Mouse (Mus musculus): ENCODE measurements at regions not wholly inside any gene's neighbourhood (a gene's known extent, or its start where the extent isn't known, plus 50 kb on each side); places are given as distances from the start of the nearest gene placed in this dataset.

GRCm38 (mm10) chr11:109088488-109089252 is 55.5 kb downstream of the E030025P04Rik start:
- ChIA-PET CTCF (interaction anchor here in 1 of 4 experiments (1.1 kb wide), 1 partner anchor 639 kb away, joined by 3 read pairs; no protein-coding TSS in a partner anchor), POLR2A (no interaction called here)

GRCm38 (mm10) chr11:109081957-109082356 is 62.2 kb downstream of the E030025P04Rik start:
- POLR2A ChIA-PET: interaction anchor here in 1 of 4 experiments (0.6 kb wide), 1 partner anchor 630 kb away, joined by 3 read pairs; no protein-coding TSS in a partner anchor
- CTCF ChIA-PET: no interaction called here

GRCm38 (mm10) chr11:109081454-109081853 is 62.7 kb downstream of the E030025P04Rik start:
- CTCF ChIA-PET: no interaction called here
- POLR2A ChIA-PET: interaction anchor here in 1 of 4 experiments (0.6 kb wide), 1 partner anchor 631 kb away, joined by 3 read pairs; no protein-coding TSS in a partner anchor

GRCm38 (mm10) chr11:109080847-109081415 is 63.2 kb downstream of the E030025P04Rik start:
- ChIA-PET CTCF (no interaction called here), POLR2A (no interaction called here)

GRCm38 (mm10) chr11:109079466-109079865 is 64.7 kb downstream of the E030025P04Rik start:
- CTCF ChIA-PET: no interaction called here
- POLR2A ChIA-PET: interaction anchor here in 1 of 4 experiments (0.6 kb wide), 1 partner anchor 360 kb away, joined by 11 read pairs; no protein-coding TSS in a partner anchor

GRCm38 (mm10) chr11:109076587-109077417 is 67.4 kb downstream of the E030025P04Rik start:
- CTCF ChIA-PET: no interaction called here

GRCm38 (mm10) chr11:109071340-109071739 is 72.8 kb downstream of the E030025P04Rik start:
- ChIA-PET CTCF (interaction anchor here in 1 of 4 experiments (0.5 kb wide), 1 partner anchor 116 kb away, joined by 3 read pairs; no protein-coding TSS in a partner anchor), POLR2A (no interaction called here)

More at GRCm38 (mm10) chr11:109076587-109077417, 67.4 kb downstream of the E030025P04Rik start:
- POLR2A ChIA-PET: no interaction called here

GRCm38 (mm10) chr11:109070412-109070811 is 73.8 kb downstream of the E030025P04Rik start:
- CTCF ChIA-PET: interaction anchor here in 1 of 4 experiments (0.6 kb wide), 1 partner anchor 102 kb away, joined by 4 read pairs; no protein-coding TSS in a partner anchor
- POLR2A ChIA-PET: no interaction called here

- CTCF ChIA-PET: interaction anchor here in 1 of 4 experiments (0.5 to 0.6 kb wide), 2 partner anchors 73 to 791 kb away, joined by 3 to 6 read pairs; no protein-coding TSS in a partner anchor
These were observed 74.9 kb downstream of the E030025P04Rik start for GRCm38 (mm10) chr11:109069326-109069709.

GRCm38 (mm10) chr11:109068371-109069325 is 75.5 kb downstream of the E030025P04Rik start:
- CTCF ChIA-PET: interaction anchor here in 2 of 4 experiments (0.5 to 0.6 kb wide), 4 partner anchors 74 to 791 kb away, joined by 3 to 6 read pairs (median 4); no protein-coding TSS in a partner anchor

More at GRCm38 (mm10) chr11:109069326-109069709, 74.9 kb downstream of the E030025P04Rik start:
- POLR2A ChIA-PET: interaction anchor here in 1 of 4 experiments (1.0 kb wide), 1 partner anchor 40 kb away, joined by 3 read pairs; no protein-coding TSS in a partner anchor

GRCm38 (mm10) chr11:109067733-109068132 is 76.4 kb downstream of the E030025P04Rik start:
- CTCF ChIA-PET: interaction anchor here (0.6 to 0.7 kb wide), 4 partner anchors 56 to 1220 kb away, joined by 3 to 4 read pairs (median 3); no protein-coding TSS in a partner anchor
- POLR2A ChIA-PET: interaction anchor here in 1 of 4 experiments (0.6 to 0.7 kb wide), 2 partner anchors 43 to 66 kb away, joined by 3 read pairs; no protein-coding TSS in a partner anchor

More at GRCm38 (mm10) chr11:109068371-109069325, 75.5 kb downstream of the E030025P04Rik start:
- POLR2A ChIA-PET: interaction anchor here in 2 of 4 experiments (0.7 to 1.0 kb wide), 3 partner anchors 41 to 115 kb away, joined by 3 read pairs; no protein-coding TSS in a partner anchor

GRCm38 (mm10) chr11:109061971-109062370 is 82.2 kb downstream of the E030025P04Rik start:
- POLR2A ChIA-PET: interaction anchor here in 1 of 4 experiments (0.6 kb wide), 2 partner anchors 134 to 929 kb away, joined by 3 read pairs; no protein-coding TSS in a partner anchor
- CTCF ChIA-PET: no interaction called here

GRCm38 (mm10) chr11:109060527-109060908 is 83.7 kb downstream of the E030025P04Rik start:
- POLR2A ChIA-PET: interaction anchor here in 1 of 4 experiments (0.7 kb wide), 1 partner anchor 11 kb away, joined by 3 read pairs; no protein-coding TSS in a partner anchor
- CTCF ChIA-PET: no interaction called here

GRCm38 (mm10) chr11:109059863-109060526 is 84.2 kb downstream of the E030025P04Rik start:
- CTCF ChIA-PET: no interaction called here
- POLR2A ChIA-PET: interaction anchor here in 1 of 4 experiments (0.7 kb wide), 1 partner anchor 10 kb away, joined by 3 read pairs; no protein-coding TSS in a partner anchor

GRCm38 (mm10) chr11:109058021-109058420 is 86.1 kb downstream of the E030025P04Rik start:
- ChIA-PET POLR2A (no interaction called here), CTCF (no interaction called here)

GRCm38 (mm10) chr11:109048257-109049101 is 95.7 kb downstream of the E030025P04Rik start:
- CTCF ChIA-PET: interaction anchor here in 1 of 4 experiments (0.6 kb wide), 1 partner anchor 74 kb away, joined by 7 read pairs; no protein-coding TSS in a partner anchor

More at GRCm38 (mm10) chr11:109048257-109049101, 95.7 kb downstream of the E030025P04Rik start:
- POLR2A ChIA-PET: no interaction called here

Data from embryonic stem cell, embryonic (primary cell).